Mouse (Mus musculus): Measurements from ENCODE around the gene Cntrob. TPM values are rescaled to one million over a fixed set of nuclear protein-coding genes. Genes with fewer than 3 reads are reported as not detected.
"Not testable (repeated sequence)": the region's sequence is repeated elsewhere in the genome, so short reads cannot be mapped to it uniquely, and the experiment has no call there.

Gene Cntrob
- polyA plus RNA-seq, 1 experiment = not detected

- no peak for TF ChIP-seq POLR2A (IDR thresholded peaks at IDR 0.05; ENCODE audit: insufficient read depth, low read depth, low read length)
- TF ChIP-seq CTCF (IDR thresholded peaks at IDR 0.05; ENCODE audit: insufficient read depth, low read depth, low read length) = no peak
- 55% methylated on average over 6 of the region's 6 CpGs for WGBS
- Histone ChIP-seq H3K27ac (ENCODE audit: insufficient read depth, low read depth, low read length) (no peak overlapping the region), H3K4me1 (ENCODE audit: control insufficient read depth, insufficient read depth, low read length) (peaks cover 25% of the 10 kb centered on the region), H3K4me3 (ENCODE audit: insufficient read depth, low read depth, low read length) (no peak overlapping the region)
These were observed 1.6 kb downstream of the Cntrob start for GRCm38 (mm10) chr11:69322010-69322409.

DNA sequence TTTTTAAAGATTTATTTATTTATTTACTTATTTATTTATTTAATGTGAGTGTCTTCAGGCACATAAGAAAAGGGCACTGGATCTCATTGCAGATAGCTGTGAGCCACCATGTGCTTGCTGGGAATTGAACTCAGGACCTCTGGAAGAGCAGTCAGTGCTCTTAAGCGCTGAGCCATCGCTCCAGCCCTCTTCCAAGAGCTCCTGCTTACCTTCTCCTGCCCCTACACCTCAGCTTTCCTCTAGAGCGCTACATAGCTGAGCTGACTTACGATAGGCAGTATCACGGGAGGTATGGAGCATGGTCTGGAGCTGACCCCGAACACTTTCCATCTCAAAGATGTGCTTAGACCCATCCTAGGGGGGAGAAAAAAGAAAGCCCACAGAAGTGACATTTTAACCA is 2.0 kb downstream of the Cntrob start:
- WGBS = 95% methylated on average over 6 of the region's 6 CpGs
- Histone ChIP-seq H3K4me1 (ENCODE audit: control insufficient read depth, insufficient read depth, low read length) (peaks cover 22% of the 10 kb centered on the region), H3K4me3 (ENCODE audit: insufficient read depth, low read depth, low read length) (no peak overlapping the region), H3K27ac (ENCODE audit: insufficient read depth, low read depth, low read length) (no peak overlapping the region)
- TF ChIP-seq POLR2A (IDR thresholded peaks at IDR 0.05; ENCODE audit: insufficient read depth, low read depth, low read length) (no peak), CTCF (IDR thresholded peaks at IDR 0.05; ENCODE audit: insufficient read depth, low read depth, low read length) (no peak)

DNA sequence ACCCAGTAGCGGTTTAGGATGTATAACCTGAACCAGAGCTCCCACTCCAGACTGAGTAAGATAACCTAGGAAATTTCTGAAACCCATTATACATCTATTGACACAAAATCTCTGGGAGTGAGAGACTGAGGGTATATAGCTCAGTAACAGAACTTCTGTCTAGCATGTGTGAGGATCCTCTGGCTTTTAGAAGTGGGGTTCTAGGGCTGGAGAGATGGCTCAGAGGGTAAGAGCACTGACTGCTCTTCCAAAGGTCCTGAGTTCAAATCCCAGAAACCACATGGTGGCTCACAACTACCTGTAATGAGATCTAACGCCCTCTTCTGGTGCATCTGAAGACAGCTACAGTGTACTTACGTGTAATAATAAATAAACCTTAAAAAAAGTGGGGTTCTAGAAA is 5.6 kb downstream of the Cntrob start:
- H3K27ac ChIP-seq (ENCODE audit: insufficient read depth, low read depth, low read length); H3K4me3 ChIP-seq (ENCODE audit: insufficient read depth, low read depth, low read length): not testable (repeated sequence)
- WGBS = 87% methylated on average over 3 of the region's 3 CpGs
- H3K4me1 ChIP-seq (ENCODE audit: control insufficient read depth, insufficient read depth, low read length) = peaks cover 11% of the 10 kb centered on the region

DNA sequence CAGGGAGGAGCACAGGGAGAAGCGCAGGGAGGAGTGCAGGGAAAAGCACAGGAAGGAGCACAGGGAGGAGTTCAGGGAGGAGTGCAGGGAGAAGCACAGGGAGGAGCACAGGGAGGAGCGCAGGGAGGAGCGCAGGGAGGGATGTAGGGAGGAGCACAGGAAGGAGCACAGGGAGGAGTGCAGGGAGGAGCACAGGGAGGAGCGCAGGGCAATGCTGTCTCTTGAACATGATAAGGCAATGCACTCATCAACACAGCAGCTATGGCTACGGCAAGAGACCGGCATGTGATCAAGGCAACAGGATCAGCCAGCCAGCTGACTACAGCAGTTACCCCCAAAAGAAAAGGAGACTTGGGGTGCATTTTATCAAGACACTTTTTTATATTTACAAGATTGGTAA is 7.2 kb downstream of the Cntrob start:
- WGBS = 96% methylated on average over 6 of the region's 6 CpGs
- no peak overlapping the region for H3K4me3 ChIP-seq (ENCODE audit: insufficient read depth, low read depth, low read length)
- TF ChIP-seq CTCF (IDR thresholded peaks at IDR 0.05; ENCODE audit: insufficient read depth, low read depth, low read length) = no peak
- TF ChIP-seq POLR2A (IDR thresholded peaks at IDR 0.05; ENCODE audit: insufficient read depth, low read depth, low read length) = no peak
- H3K4me1 ChIP-seq (ENCODE audit: control insufficient read depth, insufficient read depth, low read length) = peaks cover 3% of the 10 kb centered on the region; the same call in 1 of the 2 replicates
- H3K27ac ChIP-seq (ENCODE audit: insufficient read depth, low read depth, low read length) = no peak overlapping the region

GRCm38 (mm10) chr11:69311266-69311665 is 12.3 kb downstream of the Cntrob start:
- no peak overlapping the region for H3K27ac ChIP-seq (ENCODE audit: insufficient read depth, low read depth, low read length)
- 63% methylated on average over 7 of the region's 7 CpGs for WGBS
- peaks cover 3% of the 10 kb centered on the region; the same call in 1 of the 2 replicates for H3K4me1 ChIP-seq (ENCODE audit: control insufficient read depth, insufficient read depth, low read length)
- H3K4me3 ChIP-seq (ENCODE audit: insufficient read depth, low read depth, low read length) = no peak overlapping the region
- TF ChIP-seq CTCF (IDR thresholded peaks at IDR 0.05; ENCODE audit: insufficient read depth, low read depth, low read length) (no peak), POLR2A (IDR thresholded peaks at IDR 0.05; ENCODE audit: insufficient read depth, low read depth, low read length) (no peak)

DNA sequence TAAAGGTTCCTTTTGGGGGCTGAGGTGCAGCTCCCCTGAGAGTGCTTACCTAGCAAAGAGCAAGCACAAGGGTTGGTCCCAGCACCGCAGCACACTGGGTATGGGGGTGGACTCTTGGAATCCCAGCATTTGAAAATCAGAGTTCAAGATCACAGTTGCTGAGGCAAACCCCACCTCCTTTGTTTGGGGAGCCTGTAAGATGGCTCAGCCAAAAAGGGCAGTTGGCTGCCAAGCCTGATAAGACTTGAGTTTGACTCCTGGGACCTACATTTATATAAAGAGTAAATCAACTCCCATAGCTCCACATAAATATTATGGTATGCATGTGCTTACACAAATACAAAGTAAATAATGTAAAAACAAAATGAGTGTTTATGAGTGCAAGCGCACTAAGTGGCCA is 17.5 kb downstream of the Cntrob start:
- Histone ChIP-seq H3K4me1 (ENCODE audit: control insufficient read depth, insufficient read depth, low read length) (no peaks in the 10 kb centered on the region), H3K27ac (ENCODE audit: insufficient read depth, low read depth, low read length) (no peak overlapping the region), H3K4me3 (ENCODE audit: insufficient read depth, low read depth, low read length) (no peak overlapping the region)
- WGBS = 99% methylated on average over 2 of the region's 2 CpGs
- no peak for TF ChIP-seq CTCF (IDR thresholded peaks at IDR 0.05; ENCODE audit: insufficient read depth, low read depth, low read length)

DNA sequence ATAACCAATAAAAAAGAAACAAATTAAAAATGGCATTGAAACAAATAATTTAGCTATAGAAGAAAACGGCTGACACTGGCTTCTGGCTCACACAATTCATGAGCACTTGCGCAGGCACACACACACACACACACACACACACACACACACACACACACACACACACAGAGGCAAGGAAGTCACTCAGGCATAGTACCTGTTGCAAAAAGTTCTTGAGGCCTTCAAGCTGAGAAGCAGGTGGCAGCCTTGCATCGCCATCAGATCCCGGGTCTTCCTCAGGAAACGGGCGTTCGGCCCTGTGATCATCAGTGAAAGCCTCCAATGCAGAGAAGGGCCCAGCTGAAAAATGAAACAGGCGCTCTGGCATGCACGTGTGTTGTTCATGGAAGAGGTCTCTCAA is 18.3 kb downstream of the Cntrob start:
- TF ChIP-seq CTCF (IDR thresholded peaks at IDR 0.05; ENCODE audit: insufficient read depth, low read depth, low read length) = no peak
- TF ChIP-seq POLR2A (IDR thresholded peaks at IDR 0.05; ENCODE audit: insufficient read depth, low read depth, low read length) = no peak
- Histone ChIP-seq H3K4me1 (ENCODE audit: control insufficient read depth, insufficient read depth, low read length) (no peaks in the 10 kb centered on the region), H3K27ac (ENCODE audit: insufficient read depth, low read depth, low read length) (no peak overlapping the region), H3K4me3 (ENCODE audit: insufficient read depth, low read depth, low read length) (no peak overlapping the region)
- 90% methylated on average over 9 of the region's 9 CpGs for WGBS

- no peak for TF ChIP-seq POLR2A (IDR thresholded peaks at IDR 0.05; ENCODE audit: insufficient read depth, low read depth, low read length)
- no peak for TF ChIP-seq CTCF (IDR thresholded peaks at IDR 0.05; ENCODE audit: insufficient read depth, low read depth, low read length)
- H3K4me3 ChIP-seq (ENCODE audit: insufficient read depth, low read depth, low read length) = no peak overlapping the region
These were observed 20.8 kb downstream of the Cntrob start for GRCm38 (mm10) chr11:69302817-69303216.

DNA sequence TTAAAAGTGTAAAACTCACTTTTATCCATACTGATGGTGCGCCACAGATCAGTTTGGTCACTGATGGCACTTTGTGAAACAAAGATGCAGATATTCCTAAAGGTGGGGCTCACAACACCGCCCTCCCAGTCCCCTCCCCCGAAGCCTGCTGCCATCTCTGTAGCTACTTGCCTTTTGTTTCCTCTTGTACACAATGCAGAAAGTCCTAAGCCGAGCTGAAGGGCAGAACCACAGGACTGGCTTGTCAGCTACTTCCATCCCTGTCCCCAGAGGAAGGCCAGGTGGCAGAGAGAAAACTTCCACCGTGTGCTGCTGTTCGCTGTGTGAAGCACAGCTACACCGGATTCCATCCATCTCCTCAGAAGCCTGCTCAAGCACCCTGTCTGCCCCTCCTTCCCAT is 25.3 kb downstream of the Cntrob start:
- H3K4me1 ChIP-seq (ENCODE audit: control insufficient read depth, insufficient read depth, low read length) = no peaks in the 10 kb centered on the region
- no peak overlapping the region for H3K27ac ChIP-seq (ENCODE audit: insufficient read depth, low read depth, low read length)
- 74% methylated on average over 7 of the region's 7 CpGs for WGBS
- TF ChIP-seq POLR2A (IDR thresholded peaks at IDR 0.05; ENCODE audit: insufficient read depth, low read depth, low read length) = no peak
- no peak for TF ChIP-seq CTCF (IDR thresholded peaks at IDR 0.05; ENCODE audit: insufficient read depth, low read depth, low read length)
- H3K4me3 ChIP-seq (ENCODE audit: insufficient read depth, low read depth, low read length) = no peak overlapping the region

More at GRCm38 (mm10) chr11:69302817-69303216, 20.8 kb downstream of the Cntrob start:
- H3K4me1 ChIP-seq (ENCODE audit: control insufficient read depth, insufficient read depth, low read length) = no peaks in the 10 kb centered on the region
- 80% methylated on average over 7 of the region's 7 CpGs for WGBS
- no peak overlapping the region for H3K27ac ChIP-seq (ENCODE audit: insufficient read depth, low read depth, low read length)

GRCm38 (mm10) chr11:69297799-69298198 is 25.8 kb downstream of the Cntrob start:
- 78% methylated on average over 2 of the region's 2 CpGs for WGBS
- no peak overlapping the region for H3K27ac ChIP-seq (ENCODE audit: insufficient read depth, low read depth, low read length)

More at GRCm38 (mm10) chr11:69297799-69298198, 25.8 kb downstream of the Cntrob start:
- no peaks in the 10 kb centered on the region for H3K4me1 ChIP-seq (ENCODE audit: control insufficient read depth, insufficient read depth, low read length)
- TF ChIP-seq POLR2A (IDR thresholded peaks at IDR 0.05; ENCODE audit: insufficient read depth, low read depth, low read length) (no peak), CTCF (IDR thresholded peaks at IDR 0.05; ENCODE audit: insufficient read depth, low read depth, low read length) (no peak)
- no peak overlapping the region for H3K4me3 ChIP-seq (ENCODE audit: insufficient read depth, low read depth, low read length)
